Mouse (Mus musculus): ENCODE measurements around the gene Prkcsh.

Prkcsh gene

DNA sequence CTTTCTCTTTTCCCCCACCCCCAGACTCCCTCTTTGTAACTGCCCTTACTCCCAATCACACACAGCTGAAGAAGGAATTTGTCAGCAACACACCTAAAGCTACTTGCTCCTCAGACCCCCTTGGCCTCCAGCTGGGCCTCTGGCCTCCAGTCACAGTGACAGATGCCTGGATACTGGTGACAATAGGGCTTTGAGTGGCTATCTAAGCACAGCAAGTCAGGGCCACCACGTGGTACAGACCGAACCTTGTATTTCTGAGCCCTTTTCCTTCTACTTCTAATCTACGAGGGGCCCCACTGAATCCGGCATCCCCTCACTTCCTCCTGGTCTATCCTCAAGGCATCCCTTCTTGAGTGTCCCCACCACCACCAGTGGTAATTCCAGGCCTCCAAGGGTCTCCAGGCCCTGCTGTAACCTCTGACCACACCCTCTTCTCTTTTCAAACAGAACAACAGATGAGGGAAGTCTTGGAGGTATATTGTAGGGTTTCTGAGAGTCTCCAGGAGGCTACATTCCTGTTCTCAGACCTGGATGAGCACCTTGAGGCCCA is 47.2 kb downstream of the Prkcsh start:
- DNase-seq (ENCODE audit: low read depth): no peak

DNA sequence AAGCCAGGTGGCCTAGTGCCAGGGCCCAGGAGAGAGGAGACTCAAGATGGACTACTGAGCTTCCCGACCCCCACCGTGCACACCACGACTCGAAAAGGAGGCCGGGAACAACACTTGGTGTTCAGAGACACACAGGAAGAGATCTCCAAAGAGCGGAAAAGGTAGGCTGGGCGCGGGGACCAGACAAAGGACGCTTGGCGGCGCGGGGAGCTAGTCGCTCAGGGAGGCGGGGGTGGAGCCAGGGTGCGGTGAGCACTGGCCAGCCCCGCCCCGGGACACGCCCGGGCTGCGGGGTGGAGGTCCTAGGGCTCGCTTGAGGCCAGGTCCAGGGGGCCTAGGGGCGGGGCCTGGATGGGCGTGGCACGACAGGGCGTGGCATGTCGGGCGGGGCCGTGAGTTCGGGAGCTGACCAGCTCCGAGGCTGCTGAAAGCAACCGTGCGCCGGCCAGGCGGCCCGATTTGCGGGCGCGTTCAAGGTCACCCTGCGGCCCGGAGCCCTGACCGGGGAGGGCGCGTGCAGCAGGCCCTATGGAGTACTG is 47.8 kb downstream of the Prkcsh start:
- DNase-seq (ENCODE audit: low read depth): peak; percentile 69

DNA sequence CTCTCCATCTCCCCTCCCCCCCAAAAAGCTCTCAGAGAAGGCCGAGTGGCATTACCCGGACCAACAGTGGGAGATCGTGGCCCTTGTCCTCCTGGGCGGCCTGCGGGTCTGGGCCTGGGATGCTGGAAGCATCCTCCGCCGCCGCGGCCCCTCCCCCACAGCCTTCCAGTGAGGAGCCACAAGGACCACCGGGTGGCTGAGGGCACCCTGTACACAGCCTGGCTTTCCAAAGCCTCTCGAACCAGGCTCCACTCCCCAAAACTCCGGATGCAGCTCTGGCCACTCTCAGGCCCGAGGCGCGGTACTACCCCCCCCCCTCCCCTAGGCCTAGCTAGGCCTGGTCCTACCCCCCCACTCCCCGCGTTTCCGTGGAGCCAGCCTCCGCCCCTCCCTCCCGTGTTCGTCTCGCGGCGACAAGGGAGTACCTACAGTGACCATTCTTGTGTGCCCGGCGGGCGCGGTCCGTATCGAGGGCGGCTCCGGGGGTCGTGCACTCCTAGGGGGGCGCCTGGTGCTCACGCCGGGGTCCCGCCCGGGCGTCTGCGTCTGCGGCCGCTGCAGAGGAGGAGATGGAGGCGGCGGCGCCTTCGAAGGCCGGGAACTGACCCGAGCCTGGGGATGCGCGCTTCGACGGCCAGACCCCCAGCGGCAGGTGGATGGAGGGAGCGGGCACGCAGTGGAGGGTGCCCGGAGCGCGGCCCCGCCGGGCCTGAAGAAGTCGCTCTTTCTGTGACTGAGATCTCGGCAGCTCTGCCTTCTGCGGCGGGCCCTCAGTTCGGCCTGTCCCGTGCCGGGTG is 48.8 kb downstream of the Prkcsh start:
- DNase-seq (ENCODE audit: low read depth): peak; percentile 20

DNA sequence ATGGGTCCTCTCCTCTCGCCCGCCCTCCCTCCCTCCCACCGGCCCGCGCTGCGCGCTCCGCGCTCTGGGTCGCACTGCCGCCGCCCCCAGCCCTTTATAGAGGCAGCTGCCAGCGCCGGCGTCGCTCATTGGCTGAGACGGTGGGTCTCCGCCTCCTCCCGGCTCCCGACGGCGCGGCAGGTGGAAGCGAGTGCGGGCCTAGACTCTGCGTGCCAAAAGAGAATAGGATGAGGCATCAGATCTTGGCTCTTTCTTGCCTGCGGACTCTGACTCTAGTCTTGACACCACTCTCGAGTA is 49.3 kb downstream of the Prkcsh start, which contains the start of gene Elavl3:
Elavl3 (minus strand) TSS at position 66 of the 297 bp plus-strand sequence.
- peak; percentile 51 for DNase-seq (ENCODE audit: low read depth)

DNA sequence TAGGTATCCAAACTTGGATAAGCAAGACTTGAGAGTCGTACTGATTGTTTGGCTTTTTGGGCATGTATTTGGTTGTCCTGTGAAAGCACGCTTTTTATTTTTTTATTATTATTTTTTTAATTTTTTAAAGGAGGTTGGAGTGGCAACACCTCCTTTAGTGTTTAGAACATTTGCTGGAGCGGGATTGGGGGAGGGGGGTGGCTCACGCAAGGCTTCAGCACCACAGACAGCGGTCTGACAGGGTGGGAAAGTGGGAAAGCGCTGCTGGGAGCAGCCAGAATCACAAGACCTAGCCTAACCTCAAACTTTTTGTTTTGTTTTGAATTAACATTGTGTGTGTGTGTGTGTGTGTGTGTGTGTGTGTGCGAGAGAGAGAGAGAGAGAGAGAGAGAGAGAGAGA is 51.1 kb downstream of the Prkcsh start:
- no peak for DNase-seq (ENCODE audit: low read depth)

DNA sequence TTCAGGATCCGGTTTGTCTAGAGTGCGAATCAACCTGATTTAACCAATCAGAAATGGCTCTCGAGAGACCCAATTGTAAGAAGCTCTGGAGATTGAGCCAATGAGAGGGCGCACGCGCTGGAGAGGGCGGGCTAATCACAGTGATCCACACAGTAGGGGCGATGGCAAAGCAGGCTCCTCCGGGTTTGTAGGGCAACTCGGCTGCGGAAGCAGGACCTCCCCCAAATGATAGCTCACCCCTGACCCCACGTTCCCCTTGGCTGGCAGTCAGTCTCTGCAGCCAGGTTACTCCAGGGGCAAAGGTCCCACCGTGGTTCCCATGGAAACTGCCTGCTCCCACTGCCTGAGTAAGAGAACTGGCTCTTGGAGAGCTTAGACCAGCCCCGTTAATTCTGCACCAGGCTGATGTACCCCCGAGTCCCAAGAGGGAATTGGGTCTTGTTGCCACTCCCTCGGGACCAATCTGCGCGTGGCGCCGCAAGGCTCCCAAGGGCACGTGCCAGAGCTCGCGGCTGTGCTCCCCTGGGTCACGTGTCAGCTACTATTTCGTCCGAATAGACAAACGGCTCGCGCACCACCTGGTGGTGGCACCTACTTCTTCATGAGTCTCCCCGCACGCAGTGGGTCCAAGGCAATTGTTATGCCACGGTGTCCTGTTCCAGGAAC is 51.9 kb downstream of the Prkcsh start:
- DNase-seq (ENCODE audit: low read depth): peak; percentile 85

DNA sequence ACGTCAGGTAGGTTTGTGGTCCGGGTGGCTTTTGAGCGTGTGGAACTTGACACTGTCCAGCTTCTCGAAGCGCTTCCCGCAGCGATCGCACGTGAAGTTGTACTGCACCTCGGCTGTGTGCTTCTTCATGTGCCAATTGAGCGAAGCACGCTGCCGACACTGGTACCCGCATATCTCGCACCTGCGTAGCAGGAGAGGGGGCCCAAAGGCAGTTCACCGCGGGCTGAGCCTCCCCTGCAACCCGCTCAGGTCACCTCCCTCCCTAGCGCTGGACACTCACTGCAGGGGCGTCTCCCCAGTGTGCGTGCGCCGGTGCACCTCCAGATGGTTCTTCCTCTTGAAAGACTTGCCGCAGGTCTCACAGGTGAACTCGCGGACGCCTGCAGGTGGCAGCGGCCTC is 53.1 kb downstream of the Prkcsh start:
- no peak for DNase-seq (ENCODE audit: low read depth)

DNA sequence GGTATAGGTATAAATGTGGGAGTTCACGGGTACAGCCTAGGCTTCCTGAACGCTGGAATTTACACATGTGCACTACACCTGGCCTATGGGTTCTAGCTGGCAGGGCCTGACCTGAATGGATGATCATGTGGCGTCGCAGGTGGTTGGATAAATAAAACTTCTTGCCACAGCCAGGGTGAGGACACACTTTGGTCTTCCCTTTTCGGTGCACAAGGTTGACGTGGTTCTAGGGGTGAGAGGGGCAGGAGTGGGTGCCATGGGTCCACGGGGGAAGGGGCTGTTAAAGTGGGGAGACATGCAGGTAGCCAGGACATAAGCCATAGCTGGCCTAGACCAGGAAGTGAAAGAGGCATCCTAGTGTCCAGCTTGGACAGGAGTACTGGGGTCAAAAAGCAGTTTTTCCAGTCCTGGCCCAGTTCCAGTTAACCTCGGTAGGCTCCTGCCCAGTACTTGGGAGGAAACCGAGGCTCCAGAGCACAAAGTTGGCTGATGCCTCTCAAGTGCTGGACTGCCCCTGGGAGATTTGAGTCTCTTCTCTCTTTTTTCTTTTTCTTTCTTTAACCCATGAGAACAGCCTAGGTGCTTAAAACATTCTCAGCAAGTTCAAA is 53.8 kb downstream of the Prkcsh start:
- no peak for DNase-seq (ENCODE audit: low read depth)

DNA sequence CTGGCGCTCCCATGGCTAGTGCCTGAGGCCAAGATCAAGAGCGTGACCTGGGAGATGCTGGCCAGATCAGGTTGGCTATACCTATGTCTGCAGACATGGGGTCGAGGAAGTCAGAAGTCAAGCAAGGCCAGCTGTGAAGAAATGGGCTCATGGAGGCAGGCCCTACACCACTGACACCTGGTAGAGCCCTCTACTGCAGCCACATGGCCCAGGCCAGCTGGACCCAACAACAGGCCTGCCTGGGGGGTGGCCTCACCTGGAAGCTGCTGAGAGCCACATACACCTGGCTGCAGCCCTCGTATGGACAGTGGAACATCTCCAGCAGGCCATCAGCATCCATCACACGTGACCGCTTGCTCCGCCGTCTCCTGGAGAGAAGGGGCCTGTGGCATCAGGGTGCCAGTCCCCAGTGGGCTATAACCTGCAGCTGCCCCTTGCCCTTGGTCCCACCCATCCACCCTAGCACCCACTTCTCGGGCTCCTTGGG is 54.5 kb downstream of the Prkcsh start:
- DNase-seq (ENCODE audit: low read depth): no peak

DNA sequence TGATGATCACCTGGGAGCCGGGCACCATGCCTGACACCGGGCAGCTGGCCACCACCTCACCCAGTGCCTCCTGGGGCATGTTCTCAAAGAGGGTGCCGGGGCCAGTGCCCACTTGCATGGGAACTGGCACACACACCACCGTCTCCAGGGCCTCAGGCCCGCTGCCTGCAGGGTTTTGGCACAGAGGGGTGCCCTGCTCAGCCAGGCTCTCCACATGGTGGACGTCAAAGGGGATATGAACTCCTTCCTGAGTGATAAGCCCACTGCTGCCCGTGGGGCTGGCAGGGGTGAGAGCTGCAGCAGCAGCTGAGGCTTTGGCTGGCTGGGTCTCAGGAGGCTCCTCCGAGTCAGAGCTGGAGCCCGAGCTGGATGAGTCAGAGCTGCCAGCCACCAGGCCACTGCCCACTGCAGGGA is 55.4 kb downstream of the Prkcsh start:
- DNase-seq (ENCODE audit: low read depth): no peak

DNA sequence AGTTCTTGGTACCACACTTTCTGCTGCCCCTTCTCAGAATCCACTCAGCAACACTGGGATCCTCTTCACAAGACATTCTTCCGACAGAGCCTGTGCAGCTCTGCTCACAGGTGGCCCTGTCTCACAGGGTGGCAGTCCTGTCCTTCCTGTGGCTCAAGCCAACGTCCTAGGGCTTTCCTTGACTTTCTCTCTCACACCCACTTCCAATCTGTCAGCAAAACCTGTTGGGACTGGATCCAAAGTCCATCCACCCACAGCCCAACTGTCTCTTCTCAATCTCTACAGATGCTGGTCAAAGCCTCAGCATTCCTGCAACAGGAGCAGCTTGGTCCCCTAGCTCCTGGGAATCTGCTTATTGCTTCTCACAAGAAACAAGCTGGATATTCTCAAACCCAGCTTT is 58.7 kb downstream of the Prkcsh start:
- DNase-seq (ENCODE audit: low read depth): no peak

Measured in induced T-regulatory cell, adult 2 months (primary cell).